ENCODE assay signal across 21 mouse cellular contexts in the genomic region with DNA sequence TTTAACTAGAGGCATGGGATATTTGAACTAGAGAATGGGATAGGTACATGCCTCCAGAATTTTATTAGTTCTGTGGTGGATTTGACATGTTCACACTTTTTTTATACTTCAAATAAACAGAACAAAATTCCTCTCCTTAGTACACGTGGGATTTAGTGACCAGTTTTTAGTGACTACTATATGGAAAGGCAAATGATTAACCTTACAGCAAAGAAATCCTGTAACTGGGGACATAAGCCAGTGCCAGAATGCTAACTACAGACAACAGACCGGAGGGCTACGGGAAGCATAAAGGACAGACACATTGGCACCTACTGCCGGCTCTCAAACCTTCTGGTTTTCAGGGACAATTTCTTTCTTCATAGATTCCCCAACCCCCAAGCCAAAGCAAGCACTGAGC.
A peak's percentile ranks its signal among the peaks of the same experiment; 100 is the strongest.
DNase-seq lines count a peak whose midpoint lies in the region; ATAC-seq and TF ChIP-seq lines count a peak whose summit lies in the region.
"Had no signal": no experiment of that assay in that cellular context is flagged by ENCODE, and none has a peak within 500 bp of the region (broad histone marks: within the 10 kb centered on the region; RNA-seq: fewer than 3 reads in every experiment).

No protein-coding gene starts in this region.

- peaks cover 17% of the 10 kb centered on the region for H3K4me1 ChIP-seq in liver, adult 2 months (ENCODE audit: control insufficient read depth, insufficient read depth, low read length)
- H3K4me1 ChIP-seq in liver, embryonic 15.5 days (replicated peaks) = no peaks in the 10 kb centered on the region
- H3K4me1 ChIP-seq: embryonic facial prominence, embryonic 12.5 days had no signal

- WGBS in liver, adult 2 months = 16% methylated on average over 4 of the region's 4 CpGs
- WGBS in liver, embryonic 15.5 days (ENCODE audit: insufficient replicate concordance) = 62% methylated on average over 4 of the region's 4 CpGs

- H3K9me3 ChIP-seq in liver, embryonic 15.5 days (replicated peaks) = no peaks in the 10 kb centered on the region
- H3K9me3 ChIP-seq: embryonic facial prominence, embryonic 12.5 days; forebrain, embryonic 15.5 days; G1E; heart, embryonic 10.5 days; hindbrain, embryonic 13.5 days had no signal

- H3K27ac ChIP-seq in liver, adult 2 months (replicated peaks; ENCODE audit: insufficient read depth, low read depth, low read length) = peak overlapping the region; percentile 73
- H3K27ac ChIP-seq in liver, embryonic 15.5 days (replicated peaks) = peak overlapping the region; percentile 67
- H3K27ac ChIP-seq: embryonic facial prominence, embryonic 12.5 days; forebrain, embryonic 15.5 days; heart, embryonic 10.5 days; hindbrain, embryonic 13.5 days had no signal

- no peaks in the 10 kb centered on the region for H3K27me3 ChIP-seq in liver, adult 2 months (ENCODE audit: control insufficient read depth, insufficient read depth, low read length)
- H3K27me3 ChIP-seq in liver, embryonic 15.5 days = no peaks in the 10 kb centered on the region
- H3K27me3 ChIP-seq: embryonic facial prominence, embryonic 12.5 days; forebrain, embryonic 15.5 days; hindbrain, embryonic 13.5 days had no signal

- no peak for DNase-seq in cerebellum, postnatal 14 days
- peak; percentile 77 for DNase-seq in liver, adult 2 months (ENCODE audit: extremely low read depth, low read depth, low spot score)
- no peak for DNase-seq in liver
- DNase-seq in frontal cortex, postnatal 10 days (ENCODE audit: low spot score in 2 of 2) = no peak
- DNase-seq in heart, postnatal 25 days (ENCODE audit: low spot score) = no peak
- DNase-seq: adrenal gland, adult 8-10 months; adrenal gland, postnatal 36 days; B cell, adult 2 months; cerebellum, adult 11 months; cerebellum, adult 8-10 months; gastrocnemius, postnatal 10 days; heart, adult 18-20 months; heart, postnatal 10 days had no signal

- TF ChIP-seq POLR2A in liver, adult 2 months (IDR thresholded peaks at IDR 0.05; ENCODE audit: extremely low read depth, insufficient read depth, low read length) = no peak

- peak; percentile 26; the same call in 1 of the 2 replicates for ATAC-seq in cerebellum, adult (ENCODE audit: insufficient number of reproducible peaks, low FRiP score, low TSS enrichment)
- peak; percentile 67 for ATAC-seq in liver, embryonic 15.5 days (ENCODE audit: insufficient read depth)
- ATAC-seq: CD4-positive, CD25-positive, alpha-beta regulatory T cell, adult 4 months; forebrain, embryonic 15.5 days had no signal

- no peak for TF ChIP-seq CTCF in liver, adult 2 months (IDR thresholded peaks at IDR 0.05; ENCODE audit: low read depth, low read length)

- no peak overlapping the region for H3K9ac ChIP-seq in liver, adult 2 months (ENCODE audit: low read depth, low read length)
- H3K9ac ChIP-seq in liver, embryonic 15.5 days = no peak overlapping the region
- H3K9ac ChIP-seq: embryonic facial prominence, embryonic 12.5 days; forebrain, embryonic 15.5 days; hindbrain, embryonic 13.5 days had no signal

- H3K36me3 ChIP-seq in liver, adult 2 months (ENCODE audit: control insufficient read depth, insufficient read depth, low read length) = no peaks in the 10 kb centered on the region; the same call in 1 of the 2 replicates
- no peaks in the 10 kb centered on the region for H3K36me3 ChIP-seq in liver, embryonic 15.5 days (replicated peaks)
- H3K36me3 ChIP-seq: embryonic facial prominence, embryonic 12.5 days; forebrain, embryonic 15.5 days; G1E; heart, embryonic 10.5 days; hindbrain, embryonic 13.5 days had no signal

- intact Hi-C loops in heart, postnatal 25 days (cut with DNase I) = no loop called here

- H3K4me2 ChIP-seq in liver, embryonic 15.5 days = no peak overlapping the region
- H3K4me2 ChIP-seq: embryonic facial prominence, embryonic 12.5 days; forebrain, embryonic 15.5 days; hindbrain, embryonic 13.5 days had no signal

- H3K4me3 ChIP-seq in liver, adult 2 months (ENCODE audit: insufficient read depth, low read depth, low read length) = no peak overlapping the region
- no peak overlapping the region for H3K4me3 ChIP-seq in liver, embryonic 15.5 days (replicated peaks)
- H3K4me3 ChIP-seq: embryonic facial prominence, embryonic 12.5 days; forebrain, embryonic 15.5 days; heart, embryonic 10.5 days; hindbrain, embryonic 13.5 days had no signal

- H3K79me2 ChIP-seq in liver, adult 2 months (ENCODE audit: control insufficient read depth, insufficient read depth, low read length) = peaks cover 7% of the 10 kb centered on the region; the same call in 1 of the 2 replicates
